Mouse (Mus musculus) hindbrain, embryonic 11.5 days (tissue): Measurements from ENCODE around the gene Rps28. TPM values are rescaled to one million over a fixed set of nuclear protein-coding genes. Genes with fewer than 3 reads are reported as not detected.

Source experiments
- ATAC-seq: fragments of 200-750 bp; cut with Nextera tagmentation; 2 replicates; pipeline ENCODE4 v1.8.0; 2017; ENCODE audit warnings: mild to moderate bottlenecking, moderate TSS enrichment, moderate library complexity; ENCODE audit not compliant: low FRiP score
- DNase-seq: peaks from one replicate; pipeline ENCODE4 v3.0.0-alpha.2; 2015; ENCODE audit warnings: low spot score
- H3K27ac ChIP-seq: fragments of 300-500 bp; sonication (generic); 2 replicates; pipeline ENCODE4 v1.5.1; 2014; ENCODE audit warnings: mild to moderate bottlenecking, low read depth, low read length
- H3K27me3 ChIP-seq: fragments of 300-500 bp; sonication (generic); 2 replicates; pipeline ENCODE4 v1.6.1; 2014; ENCODE audit warnings: mild to moderate bottlenecking, low read length, moderate library complexity, mixed read lengths; ENCODE audit not compliant: control insufficient read depth, insufficient read depth
- H3K36me3 ChIP-seq: fragments of 300-500 bp; sonication (generic); 2 replicates; pipeline ENCODE4 v1.6.1; 2014; ENCODE audit warnings: mild to moderate bottlenecking, low read length, moderate library complexity, mixed read lengths; ENCODE audit not compliant: control insufficient read depth, insufficient read depth
- H3K4me1 ChIP-seq: fragments of 300-500 bp; sonication (generic); replicated peaks from 2 replicates; pipeline ENCODE4 v1.6.1; 2014; ENCODE audit warnings: low read length, mixed read lengths; ENCODE audit not compliant: control insufficient read depth, insufficient read depth
- H3K4me2 ChIP-seq: fragments of 300-500 bp; sonication (generic); replicated peaks from 2 replicates; pipeline ENCODE4 v1.6.1; 2014; ENCODE audit warnings: mild to moderate bottlenecking, low read depth, low read length
- H3K4me3 ChIP-seq: fragments of 300-500 bp; sonication (generic); 2 replicates; pipeline ENCODE4 v1.5.1; 2014; ENCODE audit warnings: low read depth, low read length
- H3K9ac ChIP-seq: fragments of 300-500 bp; sonication (generic); 2 replicates; pipeline ENCODE4 v1.6.1; 2014; ENCODE audit warnings: low read depth, low read length
- H3K9me3 ChIP-seq: fragments of 300-500 bp; sonication (generic); 2 replicates; pipeline ENCODE4 v1.6.1; 2016; ENCODE audit warnings: low read length; ENCODE audit not compliant: control insufficient read depth
- WGBS: fragments of 180-500 bp; shearing (Covaris S2); extraction: QIAGEN DNeasy Blood & Tissue Kit; methylation state at CpG from one replicate; pipeline ENCODE4 v1.1.7; 2014; 5-methylcytosine and 5-hydroxymethylcytosine counted together
- polyA plus RNA-seq: library from polyadenylated mRNA; unstranded; fragments of >200 nt; fragmentation: Nextera tagmentation; extraction: Ambion mirVana; gene quantifications from 2 replicates; pipeline ENCODE4 v1.2.1, GENCODE M21; 2014

Rps28 gene
- polyA plus RNA-seq, 1 experiment from 2014 or later, result 706 TPM

DNA sequence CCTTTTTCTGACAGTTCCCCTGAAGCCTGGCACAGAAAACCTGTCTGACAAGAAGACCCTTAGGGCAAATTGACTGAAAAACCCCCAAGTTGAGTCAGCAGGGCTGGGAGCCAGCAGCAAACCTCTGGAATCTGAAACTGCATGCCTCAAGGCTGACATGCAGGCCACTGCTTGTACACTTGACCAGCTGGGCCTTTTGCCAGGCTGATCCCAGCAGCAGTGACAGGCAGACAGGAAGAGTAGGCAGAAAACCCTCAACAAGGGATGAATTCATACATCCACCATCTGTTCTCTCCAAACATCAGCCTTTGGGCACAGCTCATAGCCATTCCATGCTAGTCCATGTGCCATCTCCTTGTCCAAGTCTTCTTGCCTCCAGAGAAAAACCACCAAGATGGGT lies 41.0 kb downstream of the Rps28 start:
- no peaks in the 10 kb centered on the region for H3K27me3 ChIP-seq
- no peaks in the 10 kb centered on the region for H3K9me3 ChIP-seq
- no peak overlapping the region for H3K9ac ChIP-seq
- H3K4me1 ChIP-seq, result no peaks in the 10 kb centered on the region
- H3K4me3 ChIP-seq, result no peak overlapping the region
- H3K27ac ChIP-seq, result no peak overlapping the region
- no peak overlapping the region for H3K4me2 ChIP-seq
- no peak for ATAC-seq
- DNase-seq, result no peak
- H3K36me3 ChIP-seq, result no peaks in the 10 kb centered on the region

DNA sequence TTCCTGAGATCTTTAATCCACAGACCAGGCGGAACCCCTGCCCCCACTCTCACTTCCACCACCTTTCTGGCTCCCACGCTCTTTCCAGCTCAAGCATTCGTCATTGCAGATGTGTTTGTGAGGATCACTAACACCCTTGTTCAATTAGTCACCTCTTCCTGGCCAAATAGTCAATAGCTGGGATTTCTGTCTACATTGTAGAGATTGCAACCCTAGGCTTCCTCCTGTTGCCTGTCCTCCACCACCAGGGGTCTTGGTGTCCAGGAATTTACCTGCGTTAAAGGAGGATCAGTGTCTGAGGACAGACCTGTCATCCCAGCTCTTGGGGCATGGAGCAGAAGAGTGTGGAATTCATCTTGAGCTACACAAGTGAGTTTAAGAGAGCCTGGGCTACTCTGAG lies 42.3 kb downstream of the Rps28 start:
- no peaks in the 10 kb centered on the region for H3K9me3 ChIP-seq
- H3K4me1 ChIP-seq, result no peaks in the 10 kb centered on the region
- no peaks in the 10 kb centered on the region for H3K36me3 ChIP-seq
- DNase-seq (no peak), ATAC-seq (no peak)
- H3K27me3 ChIP-seq, result no peaks in the 10 kb centered on the region
- no peak overlapping the region for H3K27ac ChIP-seq
- peak overlapping the region; percentile 87; the same call in 1 of the 2 replicates for H3K4me2 ChIP-seq
- 33% methylated on average over 4 of the region's 4 CpGs for WGBS
- H3K4me3 ChIP-seq, result no peak overlapping the region
- H3K9ac ChIP-seq, result no peak overlapping the region

DNA sequence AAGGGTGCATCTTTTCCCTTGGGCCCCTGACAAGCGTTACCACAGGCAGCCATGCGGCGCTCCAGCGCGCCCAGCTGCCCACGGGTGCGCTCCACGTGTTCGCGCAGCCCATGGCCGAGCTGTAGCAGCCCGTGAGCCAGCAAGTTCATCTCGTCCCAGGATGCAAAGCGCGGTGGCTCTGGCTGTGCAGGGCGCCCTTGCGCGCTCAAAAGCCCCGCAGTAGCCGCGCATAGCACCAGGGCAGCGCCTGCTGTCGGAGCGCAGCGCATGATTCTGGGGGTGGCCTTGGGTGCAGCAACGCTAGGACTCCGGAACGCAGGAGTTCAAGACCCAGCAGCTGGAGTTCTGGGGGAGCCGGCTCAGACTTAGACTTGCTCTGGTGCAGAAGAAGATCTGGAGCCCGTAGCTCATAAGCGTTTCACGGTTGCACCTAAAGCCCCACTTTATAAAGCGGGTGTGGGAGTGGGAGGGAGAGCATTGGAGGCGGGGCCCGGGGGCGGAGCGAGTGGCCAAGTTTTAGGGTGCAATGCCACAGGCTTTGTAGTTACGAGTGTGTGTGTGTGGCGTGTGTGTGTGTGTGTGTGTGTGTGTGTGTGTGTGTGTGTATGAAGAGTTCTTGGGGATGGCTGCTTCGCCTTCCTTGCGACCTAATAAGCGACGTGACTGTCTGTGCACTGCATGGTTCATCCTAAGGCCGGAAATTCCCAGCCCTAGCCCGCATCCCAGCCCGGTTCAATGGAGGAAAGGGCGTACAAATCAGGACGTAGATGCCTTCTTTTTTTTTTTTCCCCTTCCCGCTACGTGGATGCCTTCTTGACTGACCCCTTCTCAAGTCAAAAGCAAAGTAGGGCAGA lies 43.0 kb downstream of the Rps28 start, which contains the start of gene Angptl4:
TSS of gene Angptl4 (minus strand) at position 707 of the 854 bp plus-strand sequence.
- 2% methylated on average over 50 of the region's 50 CpGs for WGBS
- H3K27me3 ChIP-seq, result no peaks in the 10 kb centered on the region
- H3K27ac ChIP-seq, result 0 out of 2 replicates have a peak within 1 kb of the TSS, but pooled peaks have one; percentile 6
- peak within 1 kb of the TSS; percentile 40 for H3K4me3 ChIP-seq
- no peaks in the 10 kb centered on the region for H3K9me3 ChIP-seq
- no peaks in the 10 kb centered on the region for H3K4me1 ChIP-seq
- H3K4me2 ChIP-seq, result peak within 1 kb of the TSS; percentile 87
- no peaks in the 10 kb centered on the region for H3K36me3 ChIP-seq
- DNase-seq (peak; percentile 68), ATAC-seq (peak; percentile 87)
- peak within 1 kb of the TSS; percentile 58 for H3K9ac ChIP-seq

DNA sequence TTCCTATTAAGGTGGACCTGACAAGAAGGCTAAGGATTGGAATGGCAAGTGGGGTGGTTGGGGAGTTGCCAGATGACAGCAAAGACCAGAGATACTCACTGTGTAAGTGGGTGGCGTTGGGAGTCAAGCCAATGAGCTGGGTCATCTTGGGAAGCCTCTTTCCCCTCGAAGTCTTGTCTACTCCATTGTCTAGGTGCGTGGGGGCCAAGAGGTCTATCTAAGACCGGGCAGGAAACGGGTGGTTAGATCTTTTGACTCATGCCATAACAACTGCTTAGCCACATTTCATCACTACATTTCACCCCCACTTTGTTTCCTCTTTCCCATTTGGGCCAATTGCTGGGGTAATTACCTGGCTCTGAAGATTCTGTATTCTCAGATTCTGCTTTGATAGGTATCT lies 43.9 kb downstream of the Rps28 start:
- Histone ChIP-seq H3K4me1 (no peaks in the 10 kb centered on the region), H3K9ac (0 out of 2 replicates have a peak overlapping the region, but pooled peaks have one; percentile 58), H3K4me3 (peak overlapping the region; percentile 40; the same call in 1 of the 2 replicates), H3K9me3 (no peaks in the 10 kb centered on the region), H3K36me3 (no peaks in the 10 kb centered on the region), H3K4me2 (peak overlapping the region; percentile 87), H3K27ac (0 out of 2 replicates have a peak overlapping the region, but pooled peaks have one; percentile 6), H3K27me3 (no peaks in the 10 kb centered on the region)
- no peak for ATAC-seq
- no peak for DNase-seq
- WGBS, result 92% methylated on average over 5 of the region's 5 CpGs

DNA sequence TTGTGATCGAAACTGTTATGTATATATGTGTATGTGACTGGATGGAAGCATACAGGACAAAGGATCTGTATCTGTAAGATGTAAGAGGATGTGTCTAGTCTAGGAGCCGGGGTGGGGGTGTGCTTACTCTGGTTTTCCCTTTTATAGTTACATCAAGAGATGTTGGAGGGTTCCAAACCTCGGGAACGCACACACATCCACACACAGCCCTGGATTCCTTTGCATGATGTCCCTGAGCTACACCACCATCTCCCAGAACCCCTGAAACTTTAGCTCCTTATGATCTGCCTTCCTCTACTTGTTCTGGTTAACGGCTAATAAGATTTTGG lies 44.4 kb downstream of the Rps28 start:
- Histone ChIP-seq H3K9ac (no peak overlapping the region), H3K4me2 (no peak overlapping the region), H3K27me3 (no peaks in the 10 kb centered on the region), H3K27ac (no peak overlapping the region), H3K9me3 (no peaks in the 10 kb centered on the region), H3K4me1 (no peaks in the 10 kb centered on the region), H3K4me3 (0 out of 2 replicates have a peak overlapping the region, but pooled peaks have one; percentile 2), H3K36me3 (no peaks in the 10 kb centered on the region)
- WGBS, result 80% methylated on average over 5 of the region's 5 CpGs
- ATAC-seq, result no peak
- no peak for DNase-seq

DNA sequence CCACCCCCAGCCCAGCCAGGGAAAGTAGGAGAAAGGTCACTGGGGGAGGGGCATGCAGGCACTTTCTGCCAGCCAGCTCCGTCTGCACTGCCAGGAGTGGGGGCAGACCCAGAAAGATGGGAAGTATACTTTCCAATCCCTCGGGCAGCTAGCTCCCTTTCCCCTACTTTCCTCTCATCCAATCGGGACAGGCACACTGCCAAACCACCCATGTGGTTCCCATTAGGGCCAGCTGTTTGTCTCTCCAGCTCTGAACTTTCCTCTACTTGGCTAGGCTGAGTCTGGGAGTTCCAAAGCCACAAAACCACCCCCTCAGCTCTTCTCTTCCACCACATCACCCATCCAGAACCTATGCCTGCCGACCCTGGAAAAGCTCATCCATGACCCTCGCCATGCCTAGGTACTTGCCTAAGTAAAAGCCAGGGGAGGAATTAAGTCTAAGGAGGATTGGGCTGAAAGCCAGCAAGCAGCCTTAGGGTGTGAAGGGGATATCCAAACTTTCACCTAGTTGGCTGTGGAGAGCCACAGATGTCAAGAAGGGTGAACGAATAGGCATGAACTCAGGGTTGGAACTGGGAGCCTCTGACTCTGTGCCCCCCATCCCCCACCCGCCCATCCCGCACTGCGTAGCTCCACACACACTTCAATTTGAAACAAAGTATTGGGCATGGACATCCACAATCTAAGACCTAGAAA lies 44.9 kb downstream of the Rps28 start:
- DNase-seq (peak; percentile 60), ATAC-seq (no peak)
- no peak overlapping the region for H3K9ac ChIP-seq
- H3K4me1 ChIP-seq, result no peaks in the 10 kb centered on the region
- H3K27ac ChIP-seq, result peak overlapping the region; percentile 4; the same call in 1 of the 2 replicates
- peak overlapping the region; percentile 23 for H3K4me2 ChIP-seq
- no peaks in the 10 kb centered on the region for H3K27me3 ChIP-seq
- 0 out of 2 replicates have a peak overlapping the region, but pooled peaks have one; percentile 2 for H3K4me3 ChIP-seq
- H3K9me3 ChIP-seq, result no peaks in the 10 kb centered on the region
- no peaks in the 10 kb centered on the region for H3K36me3 ChIP-seq
- 63% methylated on average over 9 of the region's 9 CpGs for WGBS

DNA sequence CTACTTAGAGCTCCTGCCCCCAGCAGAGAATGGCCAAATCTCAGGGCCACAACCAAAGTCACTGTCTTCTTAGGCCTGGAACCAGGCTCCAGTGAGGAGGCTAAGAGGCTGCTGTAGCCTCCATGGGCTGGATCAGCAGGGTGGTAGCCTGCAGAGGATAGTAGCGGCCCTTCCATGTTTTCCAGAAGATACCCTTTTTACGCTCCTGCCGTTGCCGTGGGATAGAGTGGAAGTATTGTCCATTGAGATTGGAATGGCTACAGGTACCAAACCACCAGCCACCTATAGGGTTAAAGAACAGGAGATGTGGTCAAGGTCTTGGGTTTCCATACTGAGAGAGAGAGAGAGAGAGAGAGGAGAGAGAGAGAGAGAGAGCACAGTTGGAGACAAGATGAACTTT lies 49.1 kb downstream of the Rps28 start:
- H3K4me1 ChIP-seq, result no peaks in the 10 kb centered on the region
- H3K27ac ChIP-seq, result no peak overlapping the region
- no peaks in the 10 kb centered on the region for H3K36me3 ChIP-seq
- no peak overlapping the region for H3K9ac ChIP-seq
- DNase-seq, result no peak
- no peak overlapping the region for H3K4me2 ChIP-seq
- H3K9me3 ChIP-seq, result no peaks in the 10 kb centered on the region
- WGBS, result 93% methylated on average over 4 of the region's 4 CpGs
- no peaks in the 10 kb centered on the region for H3K27me3 ChIP-seq
- ATAC-seq, result no peak
- no peak overlapping the region for H3K4me3 ChIP-seq

DNA sequence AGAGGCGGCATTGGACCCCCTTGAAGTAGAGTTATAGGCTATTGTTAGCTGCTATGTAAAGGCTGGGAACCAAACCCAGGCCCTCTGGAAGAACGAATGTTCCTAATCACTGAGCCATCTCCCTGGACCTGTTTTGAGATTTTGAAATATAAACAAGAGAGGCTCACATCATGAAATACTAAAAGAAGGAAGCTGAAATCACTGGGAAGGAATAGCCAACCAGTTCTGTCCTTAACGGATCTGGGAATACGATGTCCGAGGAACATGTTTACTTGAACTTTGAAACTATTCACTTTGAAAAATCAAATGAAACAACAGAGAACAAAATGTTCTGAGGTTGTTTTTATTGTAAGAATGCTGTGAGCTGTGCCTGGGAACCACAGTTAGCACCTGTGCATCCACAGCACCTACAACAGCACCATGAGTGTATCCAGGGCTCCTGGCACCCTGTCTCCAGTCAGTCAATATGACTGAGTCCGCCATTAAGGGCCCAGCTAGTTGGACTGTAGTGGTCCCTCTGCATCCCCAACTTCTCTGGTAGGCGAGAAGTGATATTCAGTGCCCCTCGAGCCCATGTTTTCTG lies 49.7 kb downstream of the Rps28 start:
- ATAC-seq, result no peak
- no peak overlapping the region for H3K27ac ChIP-seq

More for the DNA sequence above, 49.7 kb downstream of the Rps28 start:
- no peak overlapping the region for H3K9ac ChIP-seq
- H3K27me3 ChIP-seq, result no peaks in the 10 kb centered on the region
- H3K4me3 ChIP-seq, result no peak overlapping the region
- H3K9me3 ChIP-seq, result no peaks in the 10 kb centered on the region
- H3K36me3 ChIP-seq, result no peaks in the 10 kb centered on the region
- no peak for DNase-seq
- WGBS, result 89% methylated on average over 8 of the region's 8 CpGs
- H3K4me1 ChIP-seq, result no peaks in the 10 kb centered on the region
- no peak overlapping the region for H3K4me2 ChIP-seq
